Mouse (Mus musculus): Measurements from ENCODE around the gene Fkbp15.

Fkbp15 gene

GRCm38 (mm10) chr4:62318294-62318693 is 42.1 kb downstream of the Fkbp15 start:
- DNase-seq (ENCODE audit: inconsistent ontology term): no peak

GRCm38 (mm10) chr4:62316456-62316855 is 43.9 kb downstream of the Fkbp15 start:
- DNase-seq (ENCODE audit: inconsistent ontology term): no peak

GRCm38 (mm10) chr4:62314516-62314915 is 45.8 kb downstream of the Fkbp15 start:
- DNase-seq (ENCODE audit: inconsistent ontology term): no peak

GRCm38 (mm10) chr4:62313641-62314211 is 46.6 kb downstream of the Fkbp15 start:
- no peak for DNase-seq (ENCODE audit: inconsistent ontology term)

GRCm38 (mm10) chr4:62312821-62313220 is 47.5 kb downstream of the Fkbp15 start:
- no peak for DNase-seq (ENCODE audit: inconsistent ontology term)

GRCm38 (mm10) chr4:62308406-62308805 is 51.9 kb downstream of the Fkbp15 start:
- DNase-seq (ENCODE audit: inconsistent ontology term): no peak

GRCm38 (mm10) chr4:62306840-62307239 is 53.5 kb downstream of the Fkbp15 start:
- DNase-seq (ENCODE audit: inconsistent ontology term): no peak

GRCm38 (mm10) chr4:62306301-62306700 is 54.0 kb downstream of the Fkbp15 start:
- no peak for DNase-seq (ENCODE audit: inconsistent ontology term)

- DNase-seq (ENCODE audit: inconsistent ontology term): no peak
Observed at GRCm38 (mm10) chr4:62303288-62303687, 57.1 kb downstream of the Fkbp15 start.

- no peak for DNase-seq (ENCODE audit: inconsistent ontology term)
Observed at GRCm38 (mm10) chr4:62302795-62303194, 57.6 kb downstream of the Fkbp15 start.

GRCm38 (mm10) chr4:62300001-62300400 is 60.3 kb downstream of the Fkbp15 start:
- DNase-seq (ENCODE audit: inconsistent ontology term): no peak

GRCm38 (mm10) chr4:62297280-62298130 is 62.8 kb downstream of the Fkbp15 start:
- DNase-seq (ENCODE audit: inconsistent ontology term): no peak

- DNase-seq (ENCODE audit: inconsistent ontology term): no peak
Observed at GRCm38 (mm10) chr4:62294741-62295140, 65.6 kb downstream of the Fkbp15 start.

- no peak for DNase-seq (ENCODE audit: inconsistent ontology term)
Observed at GRCm38 (mm10) chr4:62293219-62293861, 67.0 kb downstream of the Fkbp15 start.

- DNase-seq (ENCODE audit: inconsistent ontology term): no peak
Observed at GRCm38 (mm10) chr4:62292461-62293180, 67.7 kb downstream of the Fkbp15 start.

GRCm38 (mm10) chr4:62290816-62291505 is 69.4 kb downstream of the Fkbp15 start:
- DNase-seq (ENCODE audit: inconsistent ontology term): peak; percentile 23

- DNase-seq (ENCODE audit: inconsistent ontology term): no peak
Observed at GRCm38 (mm10) chr4:62289226-62289625, 71.1 kb downstream of the Fkbp15 start.

- DNase-seq (ENCODE audit: inconsistent ontology term): peak; percentile 26
Observed at GRCm38 (mm10) chr4:62286992-62287900, 73.1 kb downstream of the Fkbp15 start.

- DNase-seq (ENCODE audit: inconsistent ontology term): peak; percentile 88
Observed at GRCm38 (mm10) chr4:62286257-62286991, 73.9 kb downstream of the Fkbp15 start.

GRCm38 (mm10) chr4:62285576-62285975 is 74.8 kb downstream of the Fkbp15 start:
- no peak for DNase-seq (ENCODE audit: inconsistent ontology term)

Measured in Muller cell, postnatal 12 days (primary cell).